In genomic region chr11:81645549-81645948, GRCm38 (mm10) we compare ENCODE assay signal across 20 mouse cellular contexts.
DNase-seq lines count a peak whose midpoint lies in the region; ATAC-seq and TF ChIP-seq lines count a peak whose summit lies in the region.
"Had no signal": no experiment of that assay in that cellular context is flagged by ENCODE, and none has a peak within 500 bp of the region (broad histone marks: within the 10 kb centered on the region; RNA-seq: fewer than 3 reads in every experiment).

No protein-coding gene starts in this region.

- H3K36me3 ChIP-seq in hindbrain, postnatal 0 days (ENCODE audit: insufficient read depth, low read length), result no peaks in the 10 kb centered on the region
- no peaks in the 10 kb centered on the region for H3K36me3 ChIP-seq in hindbrain, embryonic 14.5 days (replicated peaks; ENCODE audit: control insufficient read depth, insufficient read depth)
- no peaks in the 10 kb centered on the region for H3K36me3 ChIP-seq in liver, embryonic 14.5 days (replicated peaks; ENCODE audit: control insufficient read depth, insufficient read depth, low read depth)
- H3K36me3 ChIP-seq: midbrain, embryonic 13.5 days; neural tube, embryonic 15.5 days; stomach, embryonic 15.5 days had no signal

- H3K27ac ChIP-seq in hindbrain, postnatal 0 days, result no peak overlapping the region
- no peak overlapping the region for H3K27ac ChIP-seq in hindbrain, embryonic 14.5 days
- no peak overlapping the region for H3K27ac ChIP-seq in liver, embryonic 14.5 days
- H3K27ac ChIP-seq: forebrain, embryonic 13.5 days; midbrain, embryonic 13.5 days; neural tube, embryonic 15.5 days; stomach, embryonic 15.5 days had no signal

- ATAC-seq in hindbrain, postnatal 0 days, result no peak
- ATAC-seq in hindbrain, embryonic 14.5 days (ENCODE audit: low FRiP score), result no peak
- no peak for ATAC-seq in liver, embryonic 14.5 days (ENCODE audit: insufficient read depth)
- ATAC-seq in Patski, result no peak
- ATAC-seq in CD4-positive, CD25-positive, alpha-beta regulatory T cell, adult 4 months, result no peak
- ATAC-seq: forebrain, embryonic 13.5 days; midbrain, embryonic 13.5 days had no signal

- no peaks in the 10 kb centered on the region for H3K9me3 ChIP-seq in hindbrain, postnatal 0 days (ENCODE audit: low read length)
- no peaks in the 10 kb centered on the region for H3K9me3 ChIP-seq in hindbrain, embryonic 14.5 days (ENCODE audit: control insufficient read depth, low read length)
- H3K9me3 ChIP-seq in liver, embryonic 14.5 days (ENCODE audit: control insufficient read depth, low read length), result no peaks in the 10 kb centered on the region
- H3K9me3 ChIP-seq: forebrain, embryonic 13.5 days; midbrain, embryonic 13.5 days; neural tube, embryonic 15.5 days; stomach, embryonic 15.5 days had no signal

- in situ Hi-C loops in Patski (cut with MboI; ENCODE audit: low pct_unique_long_range_greater_than_20kb), result loop anchor here (10.0 kb wide), 1 partner anchor 529 kb away; no protein-coding TSS in a partner anchor

- no peak overlapping the region for H3K4me3 ChIP-seq in hindbrain, postnatal 0 days (ENCODE audit: low read length)
- H3K4me3 ChIP-seq in hindbrain, embryonic 14.5 days (replicated peaks; ENCODE audit: low read length), result no peak overlapping the region
- no peak overlapping the region for H3K4me3 ChIP-seq in liver, embryonic 14.5 days (ENCODE audit: insufficient read depth in 1 of 2, low read depth in 2 of 2, low read length in 2 of 2)
- H3K4me3 ChIP-seq: forebrain, embryonic 13.5 days; midbrain, embryonic 13.5 days; myocyte; neural tube, embryonic 15.5 days; stomach, embryonic 15.5 days had no signal

- 92% methylated on average over 3 of the region's 3 CpGs for WGBS in hindbrain, postnatal 0 days
- WGBS in hindbrain, embryonic 14.5 days, result 93% methylated on average over 3 of the region's 3 CpGs
- 45% methylated on average over 3 of the region's 3 CpGs for WGBS in liver, embryonic 14.5 days (ENCODE audit: insufficient replicate concordance)

- POLR2A ChIA-PET in Patski (lab: Charles Lee), result no interaction called here

- no peak for TF ChIP-seq EP300 in liver, embryonic 14.5 days (IDR thresholded peaks at IDR 0.05; ENCODE audit: low read depth)

- no peaks in the 10 kb centered on the region for H3K27me3 ChIP-seq in hindbrain, postnatal 0 days (ENCODE audit: insufficient read depth, low read length)
- no peaks in the 10 kb centered on the region for H3K27me3 ChIP-seq in hindbrain, embryonic 14.5 days (ENCODE audit: control insufficient read depth, insufficient read depth, low read length)
- no peaks in the 10 kb centered on the region for H3K27me3 ChIP-seq in liver, embryonic 14.5 days (ENCODE audit: control insufficient read depth, insufficient read depth, low read length)
- H3K27me3 ChIP-seq in Patski, result peaks cover 29% of the 10 kb centered on the region
- H3K27me3 ChIP-seq: forebrain, embryonic 13.5 days; midbrain, embryonic 13.5 days; neural tube, embryonic 15.5 days; stomach, embryonic 15.5 days had no signal

- no peak for DNase-seq in hindbrain, postnatal 0 days (ENCODE audit: low spot score)
- DNase-seq in hindbrain, embryonic 14.5 days (ENCODE audit: low spot score), result no peak
- DNase-seq in liver, embryonic 14.5 days (ENCODE audit: low read depth in 3 of 3, low spot score in 3 of 3), result no peak
- DNase-seq in liver (no peak), A20 (ENCODE audit: low read depth, low spot score) (peak; percentile 27), Patski (ENCODE audit: low read depth, low spot score) (no peak), adipocyte (ENCODE audit: low spot score) (no peak)
- DNase-seq: adrenal gland, adult 8-10 months; B cell, adult 2 months; cerebellum, adult 9-11 months; gastrocnemius, postnatal 25 days; kidney, adult 8-10 months; kidney, postnatal 4 days; right cerebral cortex, postnatal 14 days had no signal

- no peak overlapping the region for H3K9ac ChIP-seq in hindbrain, postnatal 0 days (replicated peaks; ENCODE audit: low read length)
- no peak overlapping the region for H3K9ac ChIP-seq in hindbrain, embryonic 14.5 days
- H3K9ac ChIP-seq in liver, embryonic 14.5 days (replicated peaks), result no peak overlapping the region
- H3K9ac ChIP-seq: forebrain, embryonic 13.5 days; midbrain, embryonic 13.5 days; neural tube, embryonic 15.5 days; stomach, embryonic 15.5 days had no signal

- H3K4me2 ChIP-seq in hindbrain, postnatal 0 days (ENCODE audit: low read depth, low read length), result no peak overlapping the region
- H3K4me2 ChIP-seq in hindbrain, embryonic 14.5 days (replicated peaks), result no peak overlapping the region
- H3K4me2 ChIP-seq in liver, embryonic 14.5 days (ENCODE audit: low read depth), result no peak overlapping the region
- H3K4me2 ChIP-seq: forebrain, embryonic 13.5 days; midbrain, embryonic 13.5 days; neural tube, embryonic 15.5 days; stomach, embryonic 15.5 days had no signal

- H3K4me1 ChIP-seq in hindbrain, postnatal 0 days (ENCODE audit: insufficient read depth, low read length), result peaks cover 6% of the 10 kb centered on the region; the same call in 1 of the 2 replicates
- peaks cover 20% of the 10 kb centered on the region for H3K4me1 ChIP-seq in hindbrain, embryonic 14.5 days (replicated peaks; ENCODE audit: control insufficient read depth, insufficient read depth, low read length)
- no peaks in the 10 kb centered on the region for H3K4me1 ChIP-seq in liver, embryonic 14.5 days (replicated peaks; ENCODE audit: control insufficient read depth in 2 of 2, insufficient read depth in 2 of 2, low read length in 1 of 2)
- H3K4me1 ChIP-seq: stomach, embryonic 15.5 days had no signal

- peak; percentile 35; the same call in 1 of the 2 replicates for TF ChIP-seq CTCF in hindbrain, postnatal 0 days (IDR thresholded peaks at IDR 0.05; ENCODE audit: low read depth)
- TF ChIP-seq CTCF in liver, embryonic 14.5 days (IDR thresholded peaks at IDR 0.05; ENCODE audit: low read depth), result 0 out of 2 replicates have a peak, but pooled peaks have one; percentile 21
- peak; percentile 26 for TF ChIP-seq CTCF in Patski (IDR thresholded peaks at IDR 0.05)

- CTCF ChIA-PET in Patski (lab: Charles Lee), result no interaction called here
